Mouse (Mus musculus) inflammation-experienced regulatory T-cells, adult 6 months (primary cell): Measurements from ENCODE around the gene Col8a2. TPM values are rescaled to one million over a fixed set of nuclear protein-coding genes. Genes with fewer than 3 reads are reported as not detected.

Source experiments
- ATAC-seq: one replicate; pipeline ENCODE4 v1.8.0; 2017
- polyA plus RNA-seq, 3 experiments: library from polyadenylated mRNA; unstranded; fragments of 100-300 nt; shearing (Covaris generic); gene quantifications; one replicate each; pipeline ENCODE4 v1.2.1; 2017

Gene Col8a2
- polyA plus RNA-seq, 3 experiments from 2014 or later = not detected

DNA sequence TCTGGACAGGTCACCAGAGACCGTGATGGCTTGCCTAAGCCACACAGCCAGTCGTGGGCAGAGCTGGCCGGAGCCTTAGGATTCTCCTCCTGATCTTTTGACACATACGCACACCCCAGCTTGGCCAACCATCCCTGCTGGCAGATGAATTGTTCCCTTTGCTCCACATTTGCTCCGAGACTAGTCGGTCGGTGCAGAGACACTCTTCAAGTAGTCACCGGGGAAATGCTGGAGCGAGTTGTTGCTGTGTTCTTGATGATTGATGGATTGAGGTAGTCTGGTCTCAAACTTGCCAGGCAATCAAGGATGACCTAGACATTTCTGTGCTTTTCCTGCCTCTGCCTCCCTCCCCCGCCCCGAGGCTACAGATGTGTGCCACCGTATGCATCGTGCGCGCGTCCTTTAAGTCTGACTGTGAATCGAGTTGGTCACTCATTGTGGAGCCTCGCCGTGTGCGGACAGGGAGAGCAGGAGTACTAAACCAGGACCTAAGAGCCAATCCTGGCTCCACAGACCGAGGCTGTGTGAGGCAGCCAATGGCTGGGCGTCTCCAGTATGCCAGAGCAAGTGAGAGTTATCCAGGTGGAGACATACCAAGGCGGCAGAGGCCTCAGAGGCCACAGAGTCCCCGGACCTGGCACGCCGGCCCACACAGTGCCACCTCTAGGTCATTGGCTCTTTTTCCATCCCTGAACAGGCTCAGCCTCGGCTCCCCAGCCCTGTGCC lies 15.2 kb downstream of the Col8a2 start:
- no peak for ATAC-seq

GRCm38 (mm10) chr4:126303877-126304276 lies 17.3 kb downstream of the Col8a2 start:
- no peak for ATAC-seq

DNA sequence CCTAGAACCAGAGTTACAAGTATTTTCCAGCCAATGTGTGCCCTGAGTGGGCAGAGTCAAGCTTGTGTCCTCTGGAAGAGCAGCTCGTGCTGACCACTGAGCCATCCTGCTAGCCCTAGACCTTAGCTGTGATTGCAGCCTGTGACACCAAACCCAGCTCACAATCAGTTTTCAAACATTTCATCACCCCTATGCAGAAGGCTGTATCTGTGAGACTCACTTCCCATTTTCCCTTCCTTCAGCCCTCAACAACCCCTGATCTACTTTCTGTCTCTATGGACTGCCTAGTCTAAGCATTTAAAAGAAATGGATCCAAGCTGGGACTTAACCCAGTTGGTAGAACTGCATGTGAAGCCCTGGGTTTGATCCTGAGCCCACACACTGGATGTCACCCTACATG lies 18.8 kb downstream of the Col8a2 start:
- no peak for ATAC-seq

GRCm38 (mm10) chr4:126306058-126306457 lies 19.5 kb downstream of the Col8a2 start:
- no peak for ATAC-seq

- ATAC-seq = no peak
These were observed 20.2 kb downstream of the Col8a2 start for GRCm38 (mm10) chr4:126306827-126307226.

DNA sequence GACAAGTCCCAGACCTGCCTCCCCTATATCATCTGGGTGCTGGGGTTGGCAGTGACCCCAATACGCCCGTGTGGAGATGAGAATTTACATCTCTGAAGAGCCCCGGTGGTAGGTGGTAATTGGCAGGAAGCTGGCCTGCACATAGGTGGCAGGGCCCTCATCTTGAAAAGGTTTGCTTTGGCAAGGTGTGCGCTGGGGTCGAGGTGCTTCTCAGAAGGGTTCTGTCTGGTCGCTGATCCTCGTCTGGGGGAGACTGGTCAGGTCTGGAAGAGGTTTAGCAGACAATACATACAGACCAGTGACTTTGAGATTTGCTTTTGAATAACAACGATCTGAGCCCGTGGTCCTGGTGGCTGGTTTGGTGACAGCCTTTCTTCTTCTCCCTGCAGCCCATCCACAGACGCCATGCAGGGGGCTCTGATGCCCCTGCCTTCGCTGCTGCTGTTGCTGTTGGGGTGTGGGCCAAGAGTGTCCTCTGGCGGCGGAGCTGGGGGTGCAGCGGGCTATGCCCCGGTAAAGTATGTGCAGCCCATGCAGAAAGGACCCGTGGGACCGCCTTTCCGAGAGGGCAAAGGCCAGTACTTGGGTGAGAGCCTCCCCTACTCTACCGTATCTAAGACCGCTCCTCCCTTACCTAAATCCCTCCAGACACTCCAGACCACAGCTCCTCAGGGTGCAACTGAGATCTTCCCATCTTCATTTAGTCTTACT lies 22.8 kb downstream of the Col8a2 start:
- no peak for ATAC-seq

- ATAC-seq = peak; percentile 52
These were observed 23.3 kb downstream of the Col8a2 start for GRCm38 (mm10) chr4:126309922-126310309.

GRCm38 (mm10) chr4:126310344-126310743 lies 23.8 kb downstream of the Col8a2 start:
- no peak for ATAC-seq

DNA sequence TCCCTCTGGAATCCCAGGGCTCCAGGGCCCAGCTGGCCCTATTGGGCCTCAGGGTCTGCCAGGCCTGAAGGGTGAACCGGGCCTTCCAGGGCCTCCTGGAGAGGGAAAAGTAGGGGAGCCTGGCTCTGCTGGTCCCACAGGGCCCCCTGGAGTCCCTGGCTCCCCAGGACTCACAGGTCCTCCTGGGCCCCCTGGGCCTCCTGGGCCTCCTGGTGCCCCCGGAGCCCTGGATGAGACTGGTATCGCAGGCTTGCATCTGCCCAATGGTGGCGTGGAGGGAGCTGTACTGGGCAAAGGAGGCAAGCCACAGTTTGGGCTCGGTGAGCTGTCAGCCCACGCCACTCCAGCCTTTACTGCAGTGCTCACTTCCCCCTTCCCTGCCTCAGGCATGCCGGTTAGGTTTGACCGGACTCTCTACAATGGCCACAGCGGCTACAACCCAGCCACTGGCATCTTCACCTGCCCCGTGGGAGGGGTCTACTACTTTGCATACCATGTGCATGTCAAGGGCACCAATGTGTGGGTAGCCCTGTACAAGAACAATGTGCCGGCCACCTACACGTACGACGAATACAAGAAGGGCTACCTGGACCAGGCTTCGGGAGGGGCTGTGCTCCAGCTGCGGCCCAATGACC lies 25.1 kb downstream of the Col8a2 start:
- ATAC-seq = no peak

DNA sequence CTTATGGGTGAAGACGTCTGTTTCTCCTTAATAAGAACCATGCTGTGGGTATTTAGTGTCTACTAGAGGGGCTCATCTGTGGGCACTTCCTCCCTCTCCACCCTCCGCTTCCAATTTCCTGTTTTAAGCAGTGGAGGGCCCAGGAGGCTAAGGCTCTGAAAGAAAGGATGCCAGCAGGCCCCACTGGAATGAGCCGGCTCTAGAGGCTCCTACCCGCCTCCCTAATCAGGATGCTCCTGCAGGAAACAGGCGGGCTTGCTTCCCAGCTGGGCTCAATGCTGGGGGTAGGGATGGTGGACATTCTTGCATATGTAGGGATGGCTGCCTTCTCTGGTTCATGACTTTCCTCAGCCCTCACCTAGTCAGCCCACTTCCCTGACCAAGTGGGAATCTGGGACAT lies 26.6 kb downstream of the Col8a2 start:
- ATAC-seq = no peak

DNA sequence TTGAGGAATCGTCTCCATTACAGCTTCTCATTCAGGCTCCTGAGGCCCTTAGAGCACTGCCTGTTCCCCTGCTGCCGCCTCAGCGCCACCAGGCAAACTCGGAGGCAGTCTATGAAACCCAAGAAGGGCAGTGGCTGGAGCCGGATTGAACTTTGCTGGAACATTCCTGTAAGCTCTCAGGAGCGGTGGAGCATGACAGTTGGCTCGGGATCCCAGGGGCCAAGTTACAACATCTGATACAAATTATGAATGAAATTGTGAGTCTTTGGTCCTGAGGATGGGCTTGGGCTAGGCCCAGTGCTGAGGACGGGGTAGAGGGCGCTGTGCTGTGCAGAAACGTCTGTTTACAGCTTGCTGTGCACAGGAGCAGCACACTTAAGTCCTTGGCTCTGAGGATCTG lies 27.8 kb downstream of the Col8a2 start:
- ATAC-seq = no peak

DNA sequence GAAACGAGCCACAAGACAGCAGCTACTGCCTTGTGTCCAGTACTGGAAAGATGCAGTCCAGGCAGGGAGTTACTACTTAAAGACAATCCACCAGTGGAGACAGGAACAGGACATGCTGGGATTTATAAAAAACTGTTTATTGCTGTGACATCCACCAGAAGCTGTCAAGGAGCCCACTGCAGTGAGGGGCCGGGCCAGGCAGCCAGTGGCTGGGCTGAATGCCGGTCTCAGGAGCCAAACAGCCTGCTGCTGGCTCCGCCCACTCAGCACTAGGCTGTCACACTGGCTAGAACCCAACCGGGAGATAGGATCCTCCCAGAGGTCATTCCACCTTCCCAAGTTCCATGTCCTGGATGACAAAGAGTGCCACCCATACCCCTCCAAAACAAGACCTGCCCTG lies 29.3 kb downstream of the Col8a2 start:
- ATAC-seq = no peak

- no peak for ATAC-seq
These were observed 29.9 kb downstream of the Col8a2 start for GRCm38 (mm10) chr4:126316443-126317040.

GRCm38 (mm10) chr4:126319806-126320205 lies 33.2 kb downstream of the Col8a2 start:
- no peak for ATAC-seq

DNA sequence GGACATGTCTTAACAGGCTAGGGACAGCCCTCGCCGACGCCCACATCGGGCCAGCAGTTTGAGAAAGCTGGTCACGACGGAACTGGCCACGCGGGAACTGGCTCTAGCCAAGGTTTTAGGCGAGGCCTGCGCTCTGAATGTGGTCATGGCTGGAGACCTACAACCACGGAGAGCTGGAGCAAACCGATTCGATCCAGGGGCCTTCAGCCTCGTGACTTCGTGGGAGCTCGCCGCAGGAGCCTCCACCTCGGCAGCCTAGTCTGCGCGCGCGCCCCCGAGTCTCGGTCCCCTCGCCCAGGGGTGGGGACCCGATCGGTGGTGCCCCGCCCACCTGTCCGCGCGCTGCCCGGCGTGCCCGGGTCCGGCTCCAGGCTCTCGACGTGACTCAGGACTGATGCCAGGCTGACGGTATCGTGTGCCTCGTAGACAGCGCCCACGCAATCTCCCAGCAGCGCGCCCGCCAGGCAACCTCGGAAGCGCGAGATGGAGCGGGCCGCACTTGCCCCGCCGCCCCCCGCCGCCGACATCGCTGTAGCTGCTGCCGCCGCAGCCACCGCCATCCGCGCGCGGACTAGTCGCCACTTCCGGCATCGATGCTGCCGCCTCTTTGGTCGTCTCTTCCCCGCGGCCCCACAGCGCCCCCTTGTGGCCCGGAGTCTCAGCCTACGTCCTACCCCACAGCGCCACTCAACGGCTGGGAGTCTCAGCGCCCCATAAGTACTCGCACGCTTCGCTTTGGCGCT lies 34.7 kb downstream of the Col8a2 start, which contains the start of gene Adprhl2:
Gene Adprhl2 (minus strand): TSS at position 593 of the 743 bp plus-strand sequence.
- peak; percentile 97 for ATAC-seq

GRCm38 (mm10) chr4:126321854-126322511 lies 35.4 kb downstream of the Col8a2 start:
- ATAC-seq = no peak

- no peak for ATAC-seq
These were observed 36.1 kb downstream of the Col8a2 start for GRCm38 (mm10) chr4:126322646-126323045.

- no peak for ATAC-seq
These were observed 38.3 kb downstream of the Col8a2 start for GRCm38 (mm10) chr4:126324861-126325260.

GRCm38 (mm10) chr4:126325281-126325861 lies 38.8 kb downstream of the Col8a2 start, which contains the start of gene Tekt2:
TSS of gene Tekt2 (minus strand) at chr4:126325688.
- ATAC-seq = no peak

DNA sequence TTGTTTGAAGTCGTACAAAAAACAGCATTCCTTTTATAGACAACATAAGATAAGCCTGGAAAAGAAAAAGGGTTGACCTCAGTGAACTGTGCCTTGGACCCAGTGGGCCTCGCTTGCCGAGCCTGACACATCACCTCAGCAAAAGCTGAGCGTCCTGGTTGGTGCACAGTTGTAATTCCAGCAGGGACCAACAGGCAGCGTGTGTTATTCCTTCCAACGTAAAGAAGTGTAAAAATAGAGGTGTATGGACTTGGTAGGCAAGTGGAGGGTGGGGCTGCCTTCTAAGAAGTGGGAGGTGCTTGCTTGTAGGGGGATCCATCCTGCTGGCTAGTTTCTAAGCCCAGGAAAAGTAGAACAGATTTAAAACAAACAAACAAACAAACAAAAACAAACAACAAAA lies 39.4 kb downstream of the Col8a2 start:
- ATAC-seq = no peak

DNA sequence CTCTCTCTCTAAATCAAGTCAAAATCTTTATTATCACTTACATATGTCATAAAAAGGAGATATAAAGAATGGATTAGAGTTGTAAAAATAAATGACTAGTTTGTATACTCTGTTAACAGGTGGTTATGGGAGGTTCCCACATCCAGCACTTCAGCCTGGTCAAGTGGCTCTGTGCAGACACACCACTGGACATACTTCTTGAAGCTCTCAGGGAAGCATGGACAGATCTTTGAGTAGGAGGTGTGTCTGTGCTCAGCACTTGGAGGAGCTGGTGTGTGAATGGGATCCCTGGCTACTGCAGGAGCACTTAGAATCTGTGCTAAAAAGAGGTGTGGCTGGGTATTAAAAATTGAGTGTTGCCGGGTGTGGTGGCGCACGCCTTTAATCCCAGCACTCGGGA lies 43.7 kb downstream of the Col8a2 start:
- ATAC-seq = no peak

DNA sequence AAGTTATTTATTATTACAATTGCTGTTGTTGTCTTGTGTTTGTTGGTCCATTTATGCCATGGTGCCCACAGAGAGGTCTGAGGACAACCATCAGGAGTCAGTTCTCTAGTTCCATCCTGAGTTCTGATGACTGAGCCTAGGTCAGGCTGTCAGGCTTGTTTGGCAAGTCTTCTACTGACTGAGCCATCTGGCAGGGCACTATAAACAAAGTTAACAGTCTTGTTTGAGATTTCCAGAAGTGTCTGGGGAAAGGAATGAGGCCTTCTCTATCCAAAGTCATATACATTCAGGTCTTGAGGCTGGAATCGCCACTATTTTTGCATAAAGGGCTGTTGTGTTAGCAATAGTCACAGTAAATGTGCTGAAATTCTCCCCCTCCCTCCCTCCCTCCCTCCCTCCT lies 45.2 kb downstream of the Col8a2 start:
- no peak for ATAC-seq
